Mouse (Mus musculus) testis, adult 2 months (tissue): ENCODE data around the gene Pdzk1ip1.

Experiments used
- CTCF ChIP-seq: fragments of 200-500 bp; IDR thresholded peaks from 2 replicates; pipeline ENCODE4 v1.5.1; 2012; ENCODE audit warnings: low read depth, mild to moderate bottlenecking, inconsistent platforms, low read length, moderate library complexity; ENCODE audit not compliant: control insufficient read depth, insufficient read depth, insufficient replicate concordance
- POLR2A ChIP-seq: fragments of 200-500 bp; IDR thresholded peaks from 2 replicates; pipeline ENCODE4 v1.6.1; 2012; ENCODE audit warnings: low read depth, mild to moderate bottlenecking, inconsistent platforms, low read length, moderate library complexity; ENCODE audit not compliant: control insufficient read depth

- TF ChIP-seq POLR2A (no peak), CTCF (no peak)
Measured at GRCm38 (mm10) chr4:115086257-115086656, 2.3 kb upstream of the Pdzk1ip1 start.
